Mouse (Mus musculus) lung, postnatal 36 days (tissue): ENCODE data around the gene Prss41.

Experiments
- DNase-seq: peaks from one replicate; pipeline ENCODE4 v3.0.0; 2022; ENCODE audit warnings: mixed read lengths

Prss41 gene

GRCm38 (mm10) chr17:23825591-23825990, 18.4 kb downstream of the Prss41 start:
- DNase-seq = no peak

GRCm38 (mm10) chr17:23823614-23824013, 20.4 kb downstream of the Prss41 start:
- DNase-seq = no peak

- DNase-seq = no peak
Observed at GRCm38 (mm10) chr17:23823018-23823417, 21.0 kb downstream of the Prss41 start.

- DNase-seq = no peak
Observed at GRCm38 (mm10) chr17:23822094-23822493, 21.9 kb downstream of the Prss41 start.

GRCm38 (mm10) chr17:23820731-23821130, 23.2 kb downstream of the Prss41 start:
- DNase-seq = no peak

- DNase-seq = no peak
Observed at GRCm38 (mm10) chr17:23819235-23819634, 24.7 kb downstream of the Prss41 start.

GRCm38 (mm10) chr17:23818579-23818978, 25.4 kb downstream of the Prss41 start:
- no peak for DNase-seq

- DNase-seq = no peak
Observed at GRCm38 (mm10) chr17:23815641-23816040, 28.3 kb downstream of the Prss41 start.

- DNase-seq = no peak
Observed at GRCm38 (mm10) chr17:23807918-23808317, 36.1 kb downstream of the Prss41 start.

- peak; percentile 56 for DNase-seq
Observed at GRCm38 (mm10) chr17:23806867-23807266, 37.1 kb downstream of the Prss41 start.

- peak; percentile 25 for DNase-seq
Observed at GRCm38 (mm10) chr17:23804426-23805085, 39.4 kb downstream of the Prss41 start.

GRCm38 (mm10) chr17:23803366-23804041, 40.5 kb downstream of the Prss41 start:
- DNase-seq = peak; percentile 84

- DNase-seq = peak; percentile 99
Observed at GRCm38 (mm10) chr17:23802746-23803365, 41.1 kb downstream of the Prss41 start.

- DNase-seq = no peak
Observed at GRCm38 (mm10) chr17:23801627-23802026, 42.3 kb downstream of the Prss41 start.

GRCm38 (mm10) chr17:23797316-23797715, 46.7 kb downstream of the Prss41 start:
- no peak for DNase-seq

GRCm38 (mm10) chr17:23795323-23795722, 48.6 kb downstream of the Prss41 start:
- DNase-seq = no peak

GRCm38 (mm10) chr17:23791079-23791357, 53.0 kb downstream of the Prss41 start:
- no peak for DNase-seq

- peak; percentile 62 for DNase-seq
Observed at GRCm38 (mm10) chr17:23790269-23791078, 53.5 kb downstream of the Prss41 start, which contains the start of gene Srrm2. Gene Srrm2 (plus strand): TSS chr17:23790532.

- no peak for DNase-seq
Observed at GRCm38 (mm10) chr17:23789749-23790268, 54.2 kb downstream of the Prss41 start.

- no peak for DNase-seq
Observed at GRCm38 (mm10) chr17:23788973-23789372, 55.0 kb downstream of the Prss41 start.
